Mouse (Mus musculus) heart, postnatal 10 days (tissue): ENCODE data around the gene Slc26a10. TPM values are rescaled to one million over a fixed set of nuclear protein-coding genes. Genes with fewer than 3 reads are reported as not detected.
"Not testable (repeated sequence)": the region's sequence is repeated elsewhere in the genome, so short reads cannot be mapped to it uniquely, and the experiment has no call there.

Experiments used
- DNase-seq, 2 experiments: peaks; one replicate each; pipeline ENCODE4 v3.0.0; 2021
- intact Hi-C: fragments of 180-260 bp; cut with DNase I; formaldehyde crosslinking; loops from one replicate; pipeline ENCODE4 v1.15.1; 2025
- total RNA-seq, 2 experiments: library from RNA; stranded (reverse); gene quantifications; 2 replicates each; pipeline ENCODE4 v1.2.3; 2021

Gene Slc26a10
- total RNA-seq, 2 experiments from 2014 or later: 40.8 to 48.0 TPM

DNA sequence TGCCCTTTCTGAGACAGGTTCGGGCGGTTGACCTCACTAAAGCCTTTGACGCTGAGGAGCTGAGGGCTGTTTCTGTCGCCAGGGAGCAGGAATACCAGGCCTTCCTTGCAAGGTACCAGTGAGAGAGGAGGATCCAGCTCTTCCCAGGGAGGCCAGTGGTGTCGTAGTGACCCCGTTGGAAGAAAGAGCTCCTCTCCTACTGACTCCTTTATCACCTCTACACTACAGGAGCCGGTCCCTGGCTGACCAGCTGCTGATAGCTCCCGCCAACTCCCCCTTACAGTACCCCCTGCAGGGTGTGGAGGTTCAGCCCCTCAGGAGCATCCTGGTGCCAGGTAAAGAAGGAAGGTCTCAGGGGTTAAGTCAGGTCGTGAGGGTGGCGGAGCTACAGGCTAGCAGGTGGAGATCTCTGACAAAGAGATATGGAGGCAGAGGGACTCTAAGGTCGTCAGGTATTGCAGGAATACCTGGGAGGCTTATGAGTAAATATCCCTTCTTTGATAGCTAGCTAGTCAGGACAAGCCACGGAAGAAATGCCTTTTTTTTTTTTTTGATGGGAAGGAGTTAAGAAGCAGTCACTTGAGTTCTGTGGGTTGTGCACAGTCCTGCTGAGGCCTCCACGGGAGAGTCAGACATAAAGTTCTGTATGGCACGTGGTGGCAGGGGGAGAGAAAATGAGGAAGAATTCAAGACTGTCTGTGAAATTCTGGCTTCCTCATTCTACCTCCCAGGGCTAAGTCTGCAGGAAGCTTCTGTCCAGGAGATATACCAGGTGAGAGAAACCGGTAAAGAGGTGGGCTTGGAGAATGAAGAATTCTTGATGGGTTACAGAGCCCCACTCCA lies 13.5 kb downstream of the Slc26a10 start:
- DNase-seq: no peak
- intact Hi-C loops: loop anchor here (5.0 kb wide), 1 partner anchor 45 kb away; the partner anchor contains the start of gene Os9

DNA sequence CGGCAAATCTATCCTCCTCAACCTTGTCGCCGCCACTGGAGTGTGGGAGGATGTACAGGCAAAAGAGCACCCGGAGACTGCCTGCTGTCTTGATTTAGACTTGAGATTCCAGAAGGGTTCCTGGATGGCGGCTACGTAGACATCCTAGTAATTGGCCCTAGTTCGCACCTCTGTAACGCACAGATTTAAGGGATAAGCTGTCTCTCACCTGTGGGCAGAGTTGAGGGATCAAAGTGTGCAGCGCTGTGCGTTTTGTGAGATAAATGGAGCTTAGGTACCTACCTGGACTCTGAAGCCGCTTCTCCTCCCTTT lies 14.1 kb downstream of the Slc26a10 start:
- intact Hi-C loops: loop anchor here (5.0 kb wide), 1 partner anchor 44 kb away; the partner anchor contains the start of gene Os9

DNA sequence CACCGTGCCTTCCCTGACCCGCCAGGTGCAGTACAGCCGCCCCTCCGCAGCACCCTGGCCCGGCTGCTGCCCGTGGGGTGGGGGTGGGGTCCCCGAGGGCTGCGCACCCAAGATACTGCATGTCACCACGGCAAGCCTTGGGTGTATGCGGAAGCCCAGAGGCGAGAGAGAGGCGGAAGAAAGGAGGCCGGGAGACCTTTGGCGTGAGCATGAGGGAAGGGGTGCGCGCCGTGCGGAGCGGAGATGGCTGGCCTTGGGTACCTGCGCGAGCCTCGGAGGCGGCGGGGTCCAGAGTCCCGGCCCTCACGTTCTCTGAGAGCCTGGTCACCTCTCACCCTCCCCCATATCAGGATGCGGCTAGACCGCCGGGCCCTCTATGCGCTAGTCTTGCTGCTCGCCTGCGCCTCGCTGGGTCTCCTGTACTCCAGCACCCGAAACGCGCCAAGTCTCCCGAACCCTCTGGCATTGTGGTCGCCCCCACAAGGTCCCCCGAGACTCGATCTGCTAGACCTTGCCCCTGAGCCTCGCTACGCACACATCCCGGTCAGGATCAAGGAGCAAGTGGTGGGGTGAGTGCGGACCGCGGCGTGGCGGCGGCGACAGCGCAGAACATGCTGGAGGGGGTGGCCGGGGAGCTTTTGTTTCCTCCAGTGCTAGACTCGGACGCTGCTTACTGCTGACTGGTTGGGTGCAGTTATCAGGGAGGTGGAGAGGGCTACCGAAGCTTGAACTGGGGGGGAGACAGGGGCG lies 14.6 kb downstream of the Slc26a10 start:
- intact Hi-C loops: loop anchor here (5.0 kb wide), 1 partner anchor 44 kb away; the partner anchor contains the start of gene Os9
- peak; percentile 47 to 50 for DNase-seq

More for the DNA sequence above, 14.1 kb downstream of the Slc26a10 start:
- DNase-seq: no peak

DNA sequence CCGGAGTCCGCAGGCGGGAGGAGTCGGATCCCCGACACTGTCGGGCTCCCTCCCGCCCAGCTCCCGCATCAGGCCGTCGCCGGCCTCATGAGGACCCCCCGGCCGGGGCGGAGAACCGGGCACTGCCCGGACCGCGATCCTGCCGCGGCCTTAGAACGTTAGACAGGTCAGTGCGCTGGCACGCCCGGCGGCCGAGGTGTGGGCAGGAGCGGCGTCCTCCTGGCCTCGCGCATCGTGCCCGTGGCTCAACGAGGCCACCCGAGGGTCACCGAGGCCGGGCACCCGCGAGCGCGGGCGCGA lies 15.1 kb downstream of the Slc26a10 start:
- peak in 1 of 2 experiments; percentile 50 for DNase-seq
- intact Hi-C loops: loop anchor here (5.0 kb wide), 1 partner anchor 43 kb away; the partner anchor contains the start of gene Os9

DNA sequence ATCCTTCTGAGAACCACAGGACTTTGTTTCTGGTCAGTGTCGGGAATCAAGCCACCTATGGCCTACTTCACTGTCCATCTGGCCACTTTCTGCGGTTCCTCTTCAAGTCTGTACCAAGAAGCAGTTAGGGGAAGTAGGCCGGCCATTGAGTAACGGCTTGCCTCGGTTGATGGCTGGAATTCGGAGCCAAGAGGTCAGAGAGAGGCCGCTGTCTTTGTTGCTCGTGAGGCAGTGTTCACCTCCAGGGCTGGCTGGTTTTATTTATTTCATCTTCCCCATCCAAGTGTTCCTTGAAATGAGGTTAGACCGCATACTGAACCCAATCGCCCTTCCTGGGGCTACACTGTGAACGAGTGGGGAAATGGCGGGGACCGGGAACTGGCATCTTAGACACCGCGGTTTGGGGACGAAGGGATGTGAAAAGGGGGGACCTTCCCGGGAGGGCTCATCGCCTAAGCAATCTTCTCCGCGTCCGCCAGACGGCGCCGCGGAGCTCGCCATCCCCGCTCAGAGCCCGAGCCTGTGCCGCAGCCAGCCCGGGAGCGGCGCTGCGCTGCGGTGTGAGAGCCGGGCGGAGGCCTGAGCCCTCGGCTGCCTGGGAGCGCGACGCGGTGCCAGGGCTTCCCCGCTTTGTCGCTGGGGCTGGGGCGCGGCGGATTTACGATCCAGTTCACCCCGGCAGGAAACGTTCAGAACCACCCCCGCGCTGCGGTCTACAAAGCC lies 15.7 kb downstream of the Slc26a10 start, which contains the start of gene B4galnt1:
Gene B4galnt1 (plus strand): TSS at position 595 of the 723 bp plus-strand sequence.
- peak; percentile 76 to 79 for DNase-seq
- intact Hi-C loops: loop anchor here (5.0 kb wide), 1 partner anchor 42 kb away; the partner anchor contains the start of gene Os9

DNA sequence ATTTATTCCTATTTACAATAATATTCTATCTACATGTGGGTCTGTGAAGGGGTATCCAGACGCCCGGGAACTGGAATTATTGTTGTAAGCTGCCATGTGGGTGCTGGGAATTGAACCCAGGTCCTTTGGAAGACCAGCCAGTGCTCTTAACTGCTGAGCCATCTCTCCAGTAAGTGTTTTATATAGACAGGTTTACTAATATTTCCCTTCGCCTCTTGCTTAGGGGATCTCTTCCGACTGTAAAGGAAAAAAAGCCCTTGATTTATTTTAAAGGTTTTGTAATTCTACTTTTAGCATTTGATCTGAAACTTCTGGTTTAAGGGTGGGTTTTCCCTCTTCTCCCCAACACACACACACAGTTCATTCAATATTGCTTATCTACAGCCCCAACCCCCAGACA lies 16.3 kb downstream of the Slc26a10 start:
- DNase-seq: no peak
- intact Hi-C loops: no loop called here

DNA sequence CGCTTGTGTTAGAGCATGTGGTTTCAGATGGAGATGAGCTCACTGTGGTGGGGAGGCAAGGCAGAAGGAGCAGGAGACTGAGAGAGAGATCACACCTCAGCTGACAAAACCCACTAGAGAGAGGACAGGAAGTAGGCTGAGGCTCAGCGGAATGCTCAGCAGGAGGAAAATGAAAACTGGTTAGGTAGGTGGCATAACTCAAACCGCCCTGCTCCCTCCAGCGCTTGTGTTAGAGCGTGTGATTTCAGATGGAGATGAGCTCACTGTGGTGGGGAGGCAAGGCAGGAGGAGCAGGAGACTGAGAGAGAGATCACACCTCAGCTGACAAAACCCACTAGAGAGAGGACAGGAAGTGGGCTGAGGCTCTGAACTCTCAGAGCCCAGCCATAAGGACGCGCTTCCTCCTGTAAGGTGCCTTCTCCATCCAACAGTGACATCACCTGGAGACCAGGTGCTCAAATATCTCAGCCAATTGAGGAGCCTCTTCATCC lies 17.6 kb downstream of the Slc26a10 start:
- intact Hi-C loops, DNase-seq: not testable (repeated sequence)

DNA sequence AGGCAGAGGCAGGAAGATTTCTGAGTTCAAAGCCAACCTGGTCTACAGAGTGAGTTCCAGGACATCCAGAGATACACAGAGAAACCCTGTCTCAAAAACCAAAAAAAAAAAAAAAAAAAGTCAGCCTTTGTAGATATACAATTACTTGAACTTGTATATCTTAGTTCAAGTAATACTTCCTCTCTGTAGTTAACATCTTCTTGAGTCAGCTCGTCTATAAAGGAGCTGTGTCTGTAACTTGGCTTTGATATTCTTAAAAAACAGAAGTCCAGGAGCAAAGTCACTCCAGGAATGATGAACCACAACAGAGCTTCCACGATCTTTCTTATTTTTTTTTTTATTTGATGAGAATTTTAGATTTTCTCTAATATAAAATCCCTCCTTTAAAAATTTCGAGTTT lies 19.7 kb downstream of the Slc26a10 start:
- no peak for DNase-seq
- intact Hi-C loops: no loop called here

DNA sequence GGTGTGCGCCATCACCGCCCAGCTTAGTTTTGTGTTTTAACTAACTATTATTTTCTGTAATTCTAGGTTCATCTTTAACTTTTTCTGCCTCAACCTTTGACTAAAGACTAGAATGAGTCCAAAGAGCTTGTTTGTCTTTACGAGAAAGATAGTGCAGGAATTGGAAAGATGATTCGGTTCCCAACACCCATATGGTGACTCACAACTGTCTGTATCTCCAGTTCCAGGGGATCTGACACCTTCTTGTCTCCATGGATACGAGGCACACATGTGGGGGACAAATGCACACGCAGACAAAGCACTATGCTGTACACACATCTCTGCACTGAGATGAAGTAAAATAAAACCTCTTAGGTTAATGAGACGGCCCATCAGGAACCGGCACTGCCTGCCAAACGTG lies 20.4 kb downstream of the Slc26a10 start:
- intact Hi-C loops: no loop called here
- DNase-seq: no peak

DNA sequence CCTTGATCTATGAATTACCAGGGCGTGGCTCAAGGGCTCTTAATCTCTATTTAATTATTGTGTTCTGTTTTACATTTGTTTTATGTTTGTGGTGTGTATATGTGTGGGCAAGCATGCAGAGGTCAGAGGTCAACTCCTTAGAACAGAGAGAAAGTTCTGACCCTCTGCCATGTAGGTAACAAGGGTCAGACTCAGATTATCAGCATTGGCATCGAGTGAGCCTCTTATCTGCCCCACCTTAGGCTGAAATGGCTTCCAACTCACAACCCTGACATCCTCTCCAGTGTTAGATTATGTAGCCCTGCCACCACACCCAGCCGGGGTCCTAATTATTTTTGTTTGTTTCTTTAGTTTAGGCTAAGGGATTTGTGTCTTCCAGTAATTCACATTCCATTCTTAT lies 22.0 kb downstream of the Slc26a10 start:
- intact Hi-C loops: no loop called here
- no peak for DNase-seq

DNA sequence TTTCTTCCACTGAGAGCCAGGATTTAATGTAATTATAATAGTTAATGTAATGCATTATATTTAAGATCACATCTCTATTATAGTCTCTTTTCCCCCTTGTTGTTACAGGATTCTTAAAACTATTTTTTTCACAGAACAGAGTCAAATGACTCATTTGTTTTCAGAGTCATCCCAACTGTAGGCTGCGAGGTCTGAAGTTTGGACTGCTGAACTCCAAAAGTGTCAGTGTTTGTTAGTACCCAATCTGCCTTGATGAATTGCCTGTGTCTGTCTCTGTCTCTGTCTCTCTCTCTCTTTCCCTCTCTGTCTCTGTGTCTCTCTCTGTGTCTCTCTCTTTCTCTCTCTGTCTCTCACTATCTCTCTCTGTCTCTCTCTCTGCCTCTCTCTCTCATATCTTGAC lies 23.9 kb downstream of the Slc26a10 start:
- intact Hi-C loops: no loop called here
- no peak for DNase-seq

DNA sequence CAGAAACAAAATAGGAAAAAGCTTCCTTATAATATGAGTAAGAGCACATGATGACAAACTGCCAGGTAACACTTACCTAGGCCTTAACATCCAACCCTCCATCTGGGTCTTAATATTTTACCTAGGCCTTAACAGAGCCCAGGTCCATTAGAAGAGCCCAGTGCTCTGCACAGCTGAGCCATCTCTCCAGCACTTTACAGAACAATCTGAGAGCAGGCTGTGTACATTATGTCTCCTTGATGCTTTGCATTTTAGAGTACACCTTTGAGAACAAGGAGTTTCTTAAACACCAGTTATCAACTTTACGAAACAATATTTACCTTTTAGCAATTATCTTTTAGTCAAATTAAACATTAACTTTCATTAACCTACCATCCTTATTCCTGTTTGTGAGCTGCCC lies 24.4 kb downstream of the Slc26a10 start:
- intact Hi-C loops: no loop called here

DNA sequence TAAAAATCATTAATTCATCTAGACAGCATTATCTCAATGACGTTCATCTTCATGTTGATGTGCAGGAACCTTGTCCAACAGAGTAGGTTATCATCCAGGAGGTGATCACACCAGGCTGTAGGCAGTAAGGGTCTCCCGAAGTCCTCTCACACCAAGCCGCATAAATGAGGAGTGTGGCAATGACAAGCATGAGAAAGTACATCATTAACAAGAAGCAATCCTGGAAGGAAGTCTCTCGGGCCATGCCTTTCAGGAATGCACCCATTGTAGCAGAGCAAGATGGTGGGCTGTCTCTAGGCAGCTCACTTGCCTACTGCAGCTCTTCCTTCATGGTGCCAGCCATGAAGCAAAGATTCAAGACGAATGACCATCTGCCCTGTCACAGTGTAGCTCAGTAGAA lies 25.8 kb downstream of the Slc26a10 start:
- no peak for DNase-seq
- intact Hi-C loops: no loop called here

More for the DNA sequence above, 24.4 kb downstream of the Slc26a10 start:
- DNase-seq: no peak

DNA sequence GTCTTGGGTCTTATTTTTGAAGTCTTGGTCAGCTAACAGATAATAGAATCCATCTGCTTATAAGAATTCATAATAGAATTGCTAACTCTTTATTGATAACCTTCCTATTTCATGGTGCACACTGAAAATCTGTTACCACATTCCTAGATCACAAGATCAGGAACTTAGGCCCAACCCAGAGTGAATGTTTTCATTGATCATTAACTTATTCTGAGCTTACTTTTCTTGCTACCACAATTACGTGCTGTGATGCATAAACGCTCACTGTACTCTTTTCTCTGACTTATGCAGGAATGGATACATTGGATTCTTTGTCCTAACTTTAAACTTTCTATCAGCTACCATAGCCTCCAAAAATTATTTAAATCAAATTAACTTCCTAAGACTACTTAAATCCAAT lies 26.2 kb downstream of the Slc26a10 start:
- no peak for DNase-seq
- intact Hi-C loops: no loop called here

DNA sequence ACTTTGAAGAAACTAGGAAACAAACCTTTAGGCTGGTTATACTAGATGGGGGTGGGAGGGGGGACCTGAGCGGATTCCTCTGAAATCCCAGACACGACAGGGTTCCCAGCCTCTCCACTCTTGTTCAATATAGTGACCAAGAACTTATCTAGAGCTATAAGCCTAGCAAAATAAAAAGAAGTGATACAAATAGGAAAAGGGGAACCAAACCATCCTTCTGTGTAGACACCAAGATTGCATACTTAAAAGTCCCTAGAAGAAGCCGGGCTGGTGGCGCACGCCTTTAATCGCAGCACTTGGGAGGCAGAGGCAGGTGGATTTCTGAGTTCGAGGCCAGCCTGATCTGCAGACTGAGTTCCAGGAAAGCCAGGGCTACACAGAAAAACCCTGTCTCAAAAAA lies 27.1 kb downstream of the Slc26a10 start:
- intact Hi-C loops: no loop called here
- DNase-seq: no peak

DNA sequence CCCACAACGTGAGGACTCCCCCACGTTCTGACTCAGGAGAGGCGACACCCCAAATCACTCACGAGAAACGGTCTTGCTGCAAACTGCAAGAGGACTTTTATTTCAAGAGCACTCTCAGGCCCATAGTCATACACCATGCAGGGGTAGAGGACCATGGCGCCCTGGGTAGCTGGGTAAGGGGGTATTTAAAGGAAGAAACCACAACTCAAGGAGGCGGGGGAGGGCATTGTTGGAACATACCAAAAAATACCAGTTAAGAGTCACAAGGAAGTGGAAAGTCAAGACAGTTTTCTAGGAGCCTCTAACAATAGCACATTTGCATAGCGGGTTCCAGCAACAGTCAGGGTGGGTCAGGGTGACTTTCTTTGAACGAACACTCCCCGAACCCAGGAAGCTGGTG lies 27.9 kb downstream of the Slc26a10 start:
- DNase-seq, intact Hi-C loops: not testable (repeated sequence)

DNA sequence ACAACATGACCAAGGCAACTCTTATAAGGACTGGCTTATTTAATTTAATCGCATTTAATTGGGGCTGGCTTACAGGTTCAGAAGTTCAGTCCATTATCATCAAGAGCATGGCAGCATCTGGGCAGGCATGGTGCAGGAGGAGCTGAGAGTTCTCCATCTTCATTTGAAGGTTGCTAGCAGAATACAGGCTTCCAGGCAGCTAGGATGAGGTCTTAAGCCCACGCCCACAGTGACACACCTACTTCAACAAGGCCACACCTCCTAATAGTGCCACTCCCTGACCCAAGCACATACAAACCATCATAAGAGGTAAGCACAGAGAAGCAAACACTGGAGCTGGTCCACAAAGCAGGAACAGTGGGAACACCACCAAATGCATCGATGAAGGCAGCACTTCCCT lies 29.2 kb downstream of the Slc26a10 start:
- intact Hi-C loops: not testable (repeated sequence)

DNA sequence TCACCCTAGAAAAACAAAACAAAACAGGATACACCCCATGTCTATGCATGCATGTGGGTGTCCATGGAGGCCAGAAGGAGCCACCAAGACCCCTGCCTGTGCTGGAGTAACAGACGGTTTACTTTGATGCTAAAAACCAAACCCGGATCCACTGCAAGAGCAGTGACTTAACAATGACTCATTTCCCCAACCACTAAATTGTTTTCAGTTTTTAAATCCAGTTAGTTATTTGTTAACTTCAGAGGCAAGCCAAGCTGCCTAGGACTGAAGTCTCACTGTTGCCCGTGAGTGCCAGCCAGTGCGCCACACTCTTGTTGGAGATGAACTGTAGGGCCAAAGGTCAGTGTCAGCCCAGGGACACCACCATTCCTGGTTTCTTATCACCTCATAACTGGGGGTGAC lies 30.0 kb downstream of the Slc26a10 start:
- intact Hi-C loops: no loop called here
- DNase-seq: no peak

More for the DNA sequence above, 29.2 kb downstream of the Slc26a10 start:
- DNase-seq: not testable (repeated sequence)

DNA sequence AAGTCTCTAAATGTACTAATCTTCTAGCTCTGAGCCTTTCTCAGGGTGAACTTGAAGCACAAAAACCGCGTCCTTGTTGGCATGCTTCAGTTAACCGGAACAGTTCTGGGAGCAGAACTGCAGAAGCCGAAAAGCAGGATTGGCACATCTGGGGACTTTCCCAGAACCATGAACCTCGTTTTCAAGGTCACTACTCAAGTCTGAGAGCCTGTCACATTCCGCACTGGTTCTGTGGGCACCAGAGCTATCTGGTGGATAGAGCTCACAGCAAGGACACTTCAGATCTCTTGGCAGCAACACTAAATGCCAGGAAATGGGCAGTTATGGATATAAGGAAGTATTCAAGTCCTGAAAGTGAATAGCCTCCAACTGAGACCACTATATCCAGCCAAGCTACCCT lies 33.3 kb downstream of the Slc26a10 start:
- DNase-seq: peak in 1 of 2 experiments; percentile 17
- intact Hi-C loops: no loop called here

DNA sequence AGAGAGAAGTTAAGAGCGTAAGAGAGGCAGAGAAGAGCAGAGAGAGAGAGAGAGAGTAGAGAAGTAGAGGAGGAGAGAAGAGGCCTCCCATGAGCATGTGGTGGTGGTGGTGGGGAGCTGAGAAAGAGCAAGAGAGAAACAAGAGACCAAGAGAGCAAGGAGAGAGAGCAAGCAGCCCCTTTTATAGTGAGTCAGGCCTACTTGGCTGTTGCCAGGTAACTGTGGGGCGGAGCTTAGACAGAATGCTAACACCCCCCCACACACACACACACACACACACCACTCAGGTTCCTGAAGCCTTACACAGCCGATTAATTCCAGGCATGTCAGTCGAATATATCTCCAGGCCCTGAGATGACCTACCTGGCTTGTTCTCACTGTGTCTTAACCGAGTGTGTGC lies 35.1 kb downstream of the Slc26a10 start:
- intact Hi-C loops: no loop called here
- DNase-seq: no peak

DNA sequence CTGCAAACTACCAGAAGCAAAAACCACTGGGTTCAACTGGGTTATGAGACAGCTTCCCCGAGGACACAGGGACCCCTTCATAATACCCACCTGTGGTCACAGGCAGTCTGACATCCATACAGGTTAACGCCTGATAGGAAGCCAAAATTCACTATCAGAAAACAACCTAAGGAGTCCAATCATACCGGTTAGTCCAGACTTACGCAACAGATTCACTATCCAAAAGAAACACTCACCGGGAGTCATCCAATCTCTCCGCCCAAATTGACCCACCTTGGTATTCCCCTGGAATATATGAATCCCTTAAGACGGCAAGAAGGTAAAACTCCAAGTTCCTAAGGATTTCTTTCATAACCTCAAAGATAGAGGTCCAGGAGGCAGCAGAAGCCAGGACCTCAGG lies 35.9 kb downstream of the Slc26a10 start:
- no peak for DNase-seq
- intact Hi-C loops: no loop called here
